Mouse (Mus musculus) kidney, postnatal 0 days (tissue): ENCODE results near the gene Mepce. TPM values are rescaled to one million over a fixed set of nuclear protein-coding genes. Genes with fewer than 3 reads are reported as not detected.

Source experiments
- ATAC-seq: fragments of 200-750 bp; cut with Nextera tagmentation; replicated peaks from 2 replicates; pipeline ENCODE4 v1.8.0; 2017; ENCODE audit warnings: low read depth, moderate number of reproducible peaks, moderate TSS enrichment, moderate library complexity; ENCODE audit not compliant: low FRiP score
- DNase-seq: peaks from one replicate; pipeline ENCODE4 v3.0.0-alpha.2; 2016; ENCODE audit warnings: low spot score
- H3K27ac ChIP-seq: fragments of 300-500 bp; sonication (generic); 2 replicates; pipeline ENCODE4 v1.5.1; 2014; ENCODE audit warnings: mild to moderate bottlenecking
- H3K27me3 ChIP-seq: fragments of 300-500 bp; sonication (generic); 2 replicates; pipeline ENCODE4 v1.6.1; 2014; ENCODE audit warnings: low read length, mixed read lengths; ENCODE audit not compliant: insufficient read depth
- H3K36me3 ChIP-seq: fragments of 300-500 bp; sonication (generic); 2 replicates; pipeline ENCODE4 v1.6.1; 2014; ENCODE audit warnings: low read length, mixed read lengths; ENCODE audit not compliant: insufficient read depth
- H3K4me1 ChIP-seq: fragments of 300-500 bp; sonication (generic); replicated peaks from 2 replicates; pipeline ENCODE4 v1.6.1; 2014; ENCODE audit warnings: antibody characterized with exemption, low read length, mixed read lengths; ENCODE audit not compliant: insufficient read depth
- H3K4me2 ChIP-seq: fragments of 300-500 bp; sonication (generic); 2 replicates; pipeline ENCODE4 v1.6.1; 2014; ENCODE audit warnings: mild to moderate bottlenecking, low read length, moderate library complexity, mixed read lengths
- H3K4me3 ChIP-seq: fragments of 300-500 bp; sonication (generic); replicated peaks from 2 replicates; pipeline ENCODE4 v1.5.1; 2014; ENCODE audit warnings: low read depth, low read length
- H3K9ac ChIP-seq: fragments of 300-500 bp; sonication (generic); 2 replicates; pipeline ENCODE4 v1.6.1; 2014; ENCODE audit warnings: low read depth, low read length
- H3K9me3 ChIP-seq: fragments of 300-500 bp; sonication (generic); replicated peaks from 2 replicates; pipeline ENCODE4 v1.6.1; 2016; ENCODE audit warnings: low read length, inconsistent platforms, mixed read lengths
- CTCF ChIP-seq: IDR thresholded peaks from 2 replicates; pipeline ENCODE4 v1.5.1; 2016; ENCODE audit warnings: antibody characterized with exemption, low read depth, mild to moderate bottlenecking, moderate library complexity
- WGBS: fragments of 180-500 bp; shearing (Covaris S2); extraction: QIAGEN DNeasy Blood & Tissue Kit; methylation state at CpG from one replicate; pipeline ENCODE4 v1.1.7; 2014; 5-methylcytosine and 5-hydroxymethylcytosine counted together
- polyA plus RNA-seq: library from polyadenylated mRNA; unstranded; fragments of >200 nt; fragmentation: Nextera tagmentation; extraction: Ambion mirVana; gene quantifications from 2 replicates; pipeline ENCODE4 v1.2.1, GENCODE M21; 2015

The Mepce gene
- polyA plus RNA-seq, 1 experiment from 2014 or later, result 11.6 TPM

DNA sequence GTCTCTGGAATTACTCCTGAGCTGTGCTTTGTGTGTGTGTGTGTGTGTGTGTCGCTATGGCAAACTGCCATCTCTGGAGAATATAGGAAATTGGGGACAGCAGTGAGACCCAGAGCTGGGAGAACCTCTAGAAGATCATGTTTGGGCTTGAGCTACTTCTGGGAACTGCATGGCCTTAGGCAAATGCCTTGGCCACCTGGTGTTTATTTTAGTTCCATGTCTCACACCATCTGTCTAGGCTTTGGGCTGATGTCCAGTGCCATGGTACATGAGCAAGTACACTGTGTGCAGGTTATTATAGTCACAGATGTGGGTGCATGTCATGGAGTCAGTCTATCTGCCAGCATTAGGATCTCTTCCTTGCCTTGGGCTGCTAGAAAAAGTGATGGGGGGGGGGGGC is 35.1 kb upstream of the Mepce start:
- WGBS, result 71% methylated on average over 1 of the region's 1 CpGs
- ATAC-seq, result no peak
- no peak overlapping the region for H3K4me2 ChIP-seq

DNA sequence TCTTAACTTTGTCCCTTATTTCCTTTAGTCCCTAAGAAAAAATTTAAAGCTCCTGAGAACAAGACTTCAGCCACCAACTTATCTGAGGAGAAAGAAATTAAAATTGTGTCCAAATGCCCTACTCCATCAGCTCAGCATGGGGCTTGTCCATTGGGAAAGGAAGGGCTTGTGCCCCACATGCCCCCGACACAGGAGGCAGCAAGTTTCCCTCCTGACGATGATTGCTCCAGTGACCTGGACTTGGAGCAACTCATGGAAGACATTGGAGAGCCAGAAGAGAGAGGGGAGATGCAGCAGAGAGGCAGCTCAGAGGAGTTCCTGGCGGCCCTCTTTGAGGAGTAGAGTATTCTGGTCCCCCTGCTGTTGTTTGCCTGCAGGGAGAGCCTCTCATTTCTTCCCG is 34.7 kb upstream of the Mepce start:
- H3K36me3 ChIP-seq, result no peaks in the 10 kb centered on the region
- H3K4me3 ChIP-seq, result no peak overlapping the region
- H3K9ac ChIP-seq, result no peak overlapping the region
- H3K9me3 ChIP-seq, result no peaks in the 10 kb centered on the region
- WGBS, result 69% methylated on average over 4 of the region's 4 CpGs
- ATAC-seq (no peak), DNase-seq (no peak)
- no peaks in the 10 kb centered on the region for H3K4me1 ChIP-seq
- no peaks in the 10 kb centered on the region for H3K27me3 ChIP-seq
- no peak overlapping the region for H3K27ac ChIP-seq
- H3K4me2 ChIP-seq, result no peak overlapping the region
- TF ChIP-seq CTCF, result no peak

More for the DNA sequence above, 35.1 kb upstream of the Mepce start:
- Histone ChIP-seq H3K27ac (no peak overlapping the region), H3K36me3 (no peaks in the 10 kb centered on the region), H3K9me3 (no peaks in the 10 kb centered on the region), H3K4me1 (no peaks in the 10 kb centered on the region), H3K4me3 (no peak overlapping the region), H3K27me3 (no peaks in the 10 kb centered on the region), H3K9ac (no peak overlapping the region)
- no peak for DNase-seq
- TF ChIP-seq CTCF, result no peak

DNA sequence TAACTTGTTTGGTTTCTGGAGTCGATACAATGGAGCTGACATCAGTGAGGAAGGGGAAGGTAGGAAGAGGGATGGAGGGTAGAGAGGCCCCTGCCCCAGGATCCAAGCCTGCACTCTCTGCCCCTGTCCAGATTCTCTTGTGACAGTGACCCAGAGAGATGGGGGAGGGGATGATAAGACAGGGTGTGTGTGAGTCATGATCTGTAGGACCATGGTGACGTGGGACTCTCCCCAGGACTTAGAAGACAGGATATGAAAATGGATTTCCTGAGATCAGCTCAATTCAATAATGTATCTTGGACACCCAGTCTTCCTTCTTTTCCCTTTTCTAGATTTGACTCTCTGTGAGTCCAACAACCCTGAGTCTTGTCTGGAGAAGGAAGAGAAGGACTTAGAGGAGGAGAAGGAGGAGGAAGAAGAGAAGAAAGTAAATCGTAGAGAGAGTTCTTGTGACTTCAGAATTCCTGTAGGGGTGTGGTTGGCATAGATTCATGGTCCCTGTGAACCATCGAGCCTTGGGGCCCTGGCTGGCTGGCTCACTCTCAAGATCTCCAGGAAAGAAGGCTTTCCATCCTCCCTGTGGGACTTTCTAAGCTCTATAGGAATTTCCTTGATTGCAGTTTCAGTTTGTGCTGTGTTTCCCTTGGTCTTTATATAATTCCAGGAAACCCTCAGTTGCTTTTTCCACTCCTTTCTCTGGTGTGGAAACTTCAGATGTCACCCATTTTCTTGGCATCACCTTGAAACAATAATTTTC is 30.2 kb upstream of the Mepce start:
- no peak for ATAC-seq
- WGBS, result 56% methylated on average over 4 of the region's 4 CpGs
- no peaks in the 10 kb centered on the region for H3K27me3 ChIP-seq
- no peak for TF ChIP-seq CTCF
- no peaks in the 10 kb centered on the region for H3K4me1 ChIP-seq
- H3K9me3 ChIP-seq, result no peaks in the 10 kb centered on the region
- peak; percentile 5 for DNase-seq
- H3K36me3 ChIP-seq, result no peaks in the 10 kb centered on the region
- H3K9ac ChIP-seq, result no peak overlapping the region
- H3K27ac ChIP-seq, result no peak overlapping the region
- H3K4me2 ChIP-seq, result no peak overlapping the region
- H3K4me3 ChIP-seq, result no peak overlapping the region

DNA sequence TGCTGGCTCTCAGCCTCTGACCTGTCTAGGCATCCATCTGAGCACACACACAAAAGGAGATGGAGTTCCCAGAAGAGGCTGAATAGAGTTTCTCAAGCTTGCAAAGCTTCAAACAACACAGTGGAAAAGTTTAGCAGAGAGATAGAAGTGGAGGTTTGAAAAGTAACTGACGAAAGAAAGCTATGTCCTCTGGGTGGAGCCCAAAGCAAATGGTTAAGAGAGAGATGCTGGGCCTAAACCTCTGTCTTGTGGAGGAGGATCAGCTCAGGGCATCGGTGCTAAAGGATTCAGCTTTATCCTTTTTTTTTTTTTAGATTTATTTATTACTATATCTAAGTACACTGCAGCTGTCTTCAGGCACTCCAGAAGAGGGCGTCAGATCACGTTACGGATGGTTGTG is 20.9 kb upstream of the Mepce start:
- Histone ChIP-seq H3K27me3 (no peaks in the 10 kb centered on the region), H3K27ac (no peak overlapping the region), H3K4me3 (no peak overlapping the region), H3K4me1 (no peaks in the 10 kb centered on the region), H3K9ac (no peak overlapping the region), H3K36me3 (no peaks in the 10 kb centered on the region), H3K9me3 (no peaks in the 10 kb centered on the region), H3K4me2 (no peak overlapping the region)
- no peak for TF ChIP-seq CTCF
- WGBS, result 85% methylated on average over 5 of the region's 5 CpGs
- ATAC-seq, result no peak
- DNase-seq, result no peak

DNA sequence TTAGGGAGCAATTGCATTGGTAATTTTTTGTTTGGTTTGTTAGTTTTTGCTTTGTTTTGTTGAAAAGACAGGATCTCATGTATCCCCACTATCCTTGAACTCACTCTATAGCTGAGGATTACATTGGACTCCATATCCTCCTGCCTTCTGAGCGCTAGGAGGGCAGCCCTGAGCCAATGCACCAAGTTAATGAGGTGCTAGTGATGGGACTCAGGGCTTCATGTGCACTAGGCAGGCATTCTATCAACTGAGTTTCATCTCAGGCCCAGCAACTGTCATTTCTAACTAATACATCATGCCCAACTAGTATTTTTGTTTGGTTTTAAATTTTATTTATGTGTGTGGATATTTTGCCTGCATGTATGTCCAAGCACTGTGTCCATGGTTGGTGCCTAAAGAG is 18.7 kb upstream of the Mepce start:
- H3K4me2 ChIP-seq, result no peak overlapping the region
- DNase-seq (no peak), ATAC-seq (no peak)
- no peak overlapping the region for H3K27ac ChIP-seq
- 84% methylated on average over 1 of the region's 1 CpGs for WGBS
- H3K4me1 ChIP-seq, result no peaks in the 10 kb centered on the region
- H3K27me3 ChIP-seq, result no peaks in the 10 kb centered on the region
- H3K36me3 ChIP-seq, result no peaks in the 10 kb centered on the region
- no peaks in the 10 kb centered on the region for H3K9me3 ChIP-seq
- TF ChIP-seq CTCF, result no peak
- H3K9ac ChIP-seq, result no peak overlapping the region
- H3K4me3 ChIP-seq, result no peak overlapping the region

DNA sequence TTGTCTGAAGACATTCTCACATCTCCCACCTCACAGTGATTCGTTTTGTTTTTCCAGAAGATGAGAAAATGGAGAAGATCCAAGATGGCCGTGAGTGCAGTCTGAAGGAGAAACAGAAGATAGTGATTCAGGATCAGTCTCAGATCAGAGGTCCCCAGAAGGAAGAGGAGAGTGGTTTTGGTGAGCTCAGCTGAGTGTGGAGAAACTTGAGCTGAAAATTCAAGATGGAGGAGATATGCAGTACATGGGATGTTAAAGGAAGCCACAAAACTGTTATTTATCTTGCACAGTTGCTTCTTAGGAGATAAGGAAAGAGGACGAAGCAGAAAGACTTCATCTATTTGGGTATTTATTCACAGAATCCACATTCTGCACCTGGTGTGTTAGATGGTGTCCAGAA is 13.5 kb upstream of the Mepce start:
- ATAC-seq (no peak), DNase-seq (no peak)
- Histone ChIP-seq H3K9ac (no peak overlapping the region), H3K36me3 (no peaks in the 10 kb centered on the region), H3K4me3 (no peak overlapping the region), H3K27me3 (no peaks in the 10 kb centered on the region), H3K27ac (no peak overlapping the region), H3K4me1 (no peaks in the 10 kb centered on the region), H3K4me2 (no peak overlapping the region), H3K9me3 (no peaks in the 10 kb centered on the region)
- TF ChIP-seq CTCF, result no peak
- 84% methylated on average over 3 of the region's 3 CpGs for WGBS

DNA sequence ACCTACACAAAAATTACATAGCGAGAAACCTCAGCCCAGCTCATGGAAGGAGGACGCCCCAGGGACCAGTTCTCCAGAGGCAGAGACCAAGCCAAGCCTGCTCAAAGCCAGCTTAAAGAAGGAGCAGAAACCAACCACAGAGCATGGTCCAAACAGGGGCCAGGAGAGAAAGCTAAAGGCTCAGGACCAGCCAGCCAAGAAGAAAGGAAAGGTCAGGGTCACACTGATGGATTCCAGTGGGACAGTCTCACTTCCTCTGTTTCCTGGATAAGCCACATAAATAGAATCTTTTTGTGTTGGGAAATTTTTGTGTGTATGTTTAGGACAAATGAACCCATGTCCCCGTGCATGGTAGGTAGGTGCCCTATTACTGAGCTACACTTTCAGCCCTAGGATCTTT is 9.2 kb upstream of the Mepce start:
- ATAC-seq (no peak), DNase-seq (no peak)
- H3K9me3 ChIP-seq, result no peaks in the 10 kb centered on the region
- H3K4me1 ChIP-seq, result no peaks in the 10 kb centered on the region
- no peak overlapping the region for H3K4me3 ChIP-seq
- WGBS, result 77% methylated on average over 3 of the region's 3 CpGs
- no peak for TF ChIP-seq CTCF
- no peak overlapping the region for H3K4me2 ChIP-seq
- H3K27me3 ChIP-seq, result no peaks in the 10 kb centered on the region
- no peaks in the 10 kb centered on the region for H3K36me3 ChIP-seq
- no peak overlapping the region for H3K9ac ChIP-seq
- H3K27ac ChIP-seq, result no peak overlapping the region
